Mouse (Mus musculus): Measurements from ENCODE around the gene Ddt.

- no peak for TF ChIP-seq EP300 (IDR thresholded peaks at IDR 0.05; ENCODE audit: low read depth)
- no peak for TF ChIP-seq CTCF (IDR thresholded peaks at IDR 0.05; ENCODE audit: low read depth)
Measured at GRCm38 (mm10) chr10:75779206-75780174, 6.3 kb upstream of the Ddt start.
